Mouse (Mus musculus) myocyte (in vitro differentiated cells): ENCODE data around the gene Map3k7. TPM values are rescaled to one million over a fixed set of nuclear protein-coding genes. Genes with fewer than 3 reads are reported as not detected.

Source experiments
- H3K27me3 ChIP-seq: one replicate; pipeline ENCODE4 v1.6.1; 2011; ENCODE audit not compliant: control insufficient read depth, insufficient read depth, insufficient read length
- H3K36me3 ChIP-seq: one replicate; pipeline ENCODE4 v1.6.1; 2011; ENCODE audit not compliant: control insufficient read depth, insufficient read depth
- H3K4me2 ChIP-seq: one replicate; pipeline ENCODE4 v1.6.1; 2011; ENCODE audit warnings: low read depth, control low read depth
- H3K4me3 ChIP-seq: one replicate; pipeline ENCODE4 v1.5.1; 2011; ENCODE audit warnings: mild to moderate bottlenecking, control low read depth, moderate library complexity
- H3K79me2 ChIP-seq: one replicate; pipeline ENCODE4 v1.6.1; 2011; ENCODE audit not compliant: control insufficient read depth, insufficient read depth
- H3ac ChIP-seq: one replicate; pipeline ENCODE4 v1.6.1; 2011; ENCODE audit not compliant: control insufficient read depth, insufficient read length
- CEBPB ChIP-seq: IDR thresholded peaks from 2 replicates; pipeline ENCODE4 v1.6.1; 2011; ENCODE audit warnings: mild to moderate bottlenecking, moderate library complexity; ENCODE audit not compliant: poor library complexity, insufficient read depth, severe bottlenecking
- E2F4 ChIP-seq: IDR thresholded peaks from one replicate; pipeline ENCODE4 v1.6.1; 2011; ENCODE audit warnings: mild to moderate bottlenecking, control low read depth, moderate library complexity; ENCODE audit not compliant: insufficient read depth
- MAX ChIP-seq: IDR thresholded peaks from one replicate; pipeline ENCODE4 v1.6.1; 2011; ENCODE audit warnings: low read depth, mild to moderate bottlenecking, control low read depth
- MYOD1 ChIP-seq, 3 experiments: IDR thresholded peaks; one replicate each; pipeline ENCODE4 v1.6.1; 2011; ENCODE audit warnings: control low read depth in 2 of 3, low read depth in 2 of 3, mild to moderate bottlenecking in 2 of 3, moderate library complexity in 1 of 3; ENCODE audit not compliant: insufficient read length in 2 of 3, control insufficient read depth in 1 of 3
- MYOG ChIP-seq, 3 experiments: IDR thresholded peaks; one replicate each; pipeline ENCODE4 v1.6.1; 2011; ENCODE audit warnings: control low read depth in 2 of 3, low read depth in 2 of 3, mild to moderate bottlenecking in 2 of 3; ENCODE audit not compliant: insufficient read length in 2 of 3, control insufficient read depth in 1 of 3, insufficient read depth in 1 of 3
- POLR2A ChIP-seq: IDR thresholded peaks from one replicate; pipeline ENCODE4 v1.6.1; 2011; ENCODE audit warnings: low read depth, mild to moderate bottlenecking, control low read depth, moderate library complexity; ENCODE audit not compliant: insufficient read length
- POLR2AphosphoS2 ChIP-seq: IDR thresholded peaks from one replicate; pipeline ENCODE4 v1.6.1; 2011; ENCODE audit warnings: low read depth, control low read depth; ENCODE audit not compliant: insufficient read length
- REST ChIP-seq: IDR thresholded peaks from one replicate; pipeline ENCODE4 v1.6.1; 2011; ENCODE audit warnings: mild to moderate bottlenecking, control low read depth, moderate library complexity; ENCODE audit not compliant: insufficient read depth, insufficient read length
- SRF ChIP-seq: IDR thresholded peaks from one replicate; pipeline ENCODE4 v1.6.1; 2011; ENCODE audit warnings: low read depth; ENCODE audit not compliant: control insufficient read depth, insufficient read length
- TCF12 ChIP-seq: IDR thresholded peaks from one replicate; pipeline ENCODE4 v1.6.1; 2011; ENCODE audit warnings: mild to moderate bottlenecking, control low read depth; ENCODE audit not compliant: poor library complexity, insufficient read depth, severe bottlenecking
- TCF3 ChIP-seq: IDR thresholded peaks from one replicate; pipeline ENCODE4 v1.6.1; 2011; ENCODE audit warnings: low read depth, control low read depth; ENCODE audit not compliant: insufficient read length
- USF1 ChIP-seq: IDR thresholded peaks from one replicate; pipeline ENCODE4 v1.6.1; 2011; ENCODE audit warnings: low read depth, mild to moderate bottlenecking, control low read depth, moderate library complexity
- polyA plus RNA-seq: library from polyadenylated mRNA; unstranded; fragments of >200 nt; fragmentation: generic; extraction: Trizol; gene quantifications from one replicate; pipeline ENCODE4 v1.2.1, GENCODE M21; 2012; ENCODE audit warnings: missing spikeins

Map3k7 gene
- 16.3 TPM for polyA plus RNA-seq

- H3K79me2 ChIP-seq: peaks cover 50% of the 10 kb centered on the region
- TF ChIP-seq SRF (peak; percentile 46), E2F4 (peak; percentile 84), TCF3 (no peak), POLR2AphosphoS2 (peak; percentile 77), POLR2A (peak; percentile 71)
- H3K4me3 ChIP-seq: peak within 1 kb of the TSS; percentile 77
- peak within 1 kb of the TSS; percentile 89 for H3K4me2 ChIP-seq
- no peaks in the 10 kb centered on the region for H3K36me3 ChIP-seq
- no peaks in the 10 kb centered on the region for H3K27me3 ChIP-seq
- H3ac ChIP-seq: peak within 1 kb of the TSS; percentile 93
Observed at GRCm38 (mm10) chr4:31963354-31964193, at the start of gene Map3k7. Gene Map3k7, plus strand, starts transcription at chr4:31964097.

GRCm38 (mm10) chr4:31915114-31915513 lies 48.8 kb upstream of the Map3k7 start:
- TF ChIP-seq SRF (no peak), MAX (no peak), USF1 (no peak), CEBPB (no peak), TCF12 (no peak), REST (no peak), TCF3 (no peak), POLR2A (no peak), MYOG (IDR thresholded peaks at IDR 0.05; ENCODE audit: control insufficient read depth in 1 of 3, insufficient read depth in 1 of 3, insufficient read length in 2 of 3, low read depth in 2 of 3) (no peak), MYOD1 (IDR thresholded peaks at IDR 0.05; ENCODE audit: control insufficient read depth in 1 of 3, insufficient read length in 2 of 3, low read depth in 2 of 3) (no peak), E2F4 (no peak), POLR2AphosphoS2 (no peak)
- Histone ChIP-seq H3K27me3 (no peaks in the 10 kb centered on the region), H3K36me3 (no peaks in the 10 kb centered on the region), H3ac (no peak overlapping the region), H3K79me2 (no peaks in the 10 kb centered on the region), H3K4me3 (no peak overlapping the region), H3K4me2 (no peak overlapping the region)

- no peak overlapping the region for H3K4me3 ChIP-seq
- no peak overlapping the region for H3ac ChIP-seq
- H3K79me2 ChIP-seq: no peaks in the 10 kb centered on the region
- H3K27me3 ChIP-seq: no peaks in the 10 kb centered on the region
- TF ChIP-seq MYOG (IDR thresholded peaks at IDR 0.05; ENCODE audit: control insufficient read depth in 1 of 3, insufficient read depth in 1 of 3, insufficient read length in 2 of 3, low read depth in 2 of 3) (no peak), POLR2AphosphoS2 (no peak), MYOD1 (IDR thresholded peaks at IDR 0.05; ENCODE audit: control insufficient read depth in 1 of 3, insufficient read length in 2 of 3, low read depth in 2 of 3) (no peak), TCF12 (no peak), MAX (no peak), USF1 (no peak), CEBPB (no peak), E2F4 (no peak), REST (no peak), SRF (no peak), POLR2A (no peak), TCF3 (no peak)
- H3K4me2 ChIP-seq: no peak overlapping the region
- no peaks in the 10 kb centered on the region for H3K36me3 ChIP-seq
Observed at GRCm38 (mm10) chr4:31918717-31919116, 45.2 kb upstream of the Map3k7 start.

- no peak overlapping the region for H3K4me2 ChIP-seq
- H3K27me3 ChIP-seq: no peaks in the 10 kb centered on the region
- H3K79me2 ChIP-seq: no peaks in the 10 kb centered on the region
- TF ChIP-seq MYOG (IDR thresholded peaks at IDR 0.05; ENCODE audit: control insufficient read depth in 1 of 3, insufficient read depth in 1 of 3, insufficient read length in 2 of 3, low read depth in 2 of 3): no peak
- H3K4me3 ChIP-seq: no peak overlapping the region
- no peaks in the 10 kb centered on the region for H3K36me3 ChIP-seq
- no peak overlapping the region for H3ac ChIP-seq
Observed at GRCm38 (mm10) chr4:31922215-31922614, 41.7 kb upstream of the Map3k7 start.

GRCm38 (mm10) chr4:31923437-31923836 lies 40.5 kb upstream of the Map3k7 start:
- Histone ChIP-seq H3K27me3 (no peaks in the 10 kb centered on the region), H3K79me2 (no peaks in the 10 kb centered on the region), H3K36me3 (no peaks in the 10 kb centered on the region), H3K4me2 (no peak overlapping the region), H3K4me3 (no peak overlapping the region), H3ac (no peak overlapping the region)
- TF ChIP-seq USF1 (no peak), MYOD1 (IDR thresholded peaks at IDR 0.05; ENCODE audit: control insufficient read depth in 1 of 3, insufficient read length in 2 of 3, low read depth in 2 of 3) (no peak), MAX (no peak), SRF (no peak), CEBPB (no peak), E2F4 (no peak), POLR2AphosphoS2 (no peak), TCF12 (no peak), REST (no peak), POLR2A (no peak), TCF3 (no peak), MYOG (IDR thresholded peaks at IDR 0.05; ENCODE audit: control insufficient read depth in 1 of 3, insufficient read depth in 1 of 3, insufficient read length in 2 of 3, low read depth in 2 of 3) (no peak)
